Mouse (Mus musculus): Measurements from ENCODE around the gene Scgb2b26. TPM values are rescaled to one million over a fixed set of nuclear protein-coding genes. Genes with fewer than 3 reads are reported as not detected.

The Scgb2b26 gene
- total RNA-seq (2021): not detected
- long read RNA-seq, experiment 1: 0 reads
- long read RNA-seq, experiment 2: 0 reads

- no peak for DNase-seq (ENCODE audit: low spot score in 2 of 2)
These were observed at the start of gene Scgb2b26 for GRCm38 (mm10) chr7:33944940-33945339. Gene Scgb2b26 (minus strand): TSS chr7:33945040.

GRCm38 (mm10) chr7:33982281-33982680, 37.4 kb upstream of the Scgb2b26 start:
- peak; percentile 15 to 27 for DNase-seq (ENCODE audit: low spot score in 2 of 2)

DNA sequence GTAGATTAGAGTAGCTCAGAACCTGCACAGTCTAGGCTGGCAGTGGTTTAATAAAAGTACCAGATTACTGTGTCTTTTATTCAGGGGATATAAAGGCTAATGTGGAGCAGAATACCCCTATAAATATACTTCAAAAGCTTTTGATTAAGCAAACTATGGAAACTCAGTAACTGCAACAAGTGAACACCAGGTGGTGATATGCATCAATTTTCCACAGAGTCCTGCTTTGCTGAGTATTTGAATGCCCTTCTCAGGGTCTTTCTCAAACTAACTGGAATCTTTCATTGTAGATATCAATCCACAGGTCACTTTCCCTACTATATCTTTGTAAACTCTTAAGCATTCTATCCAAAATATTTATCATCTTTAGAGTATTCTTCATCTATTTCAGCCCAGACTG, 41.9 kb downstream of the Scgb2b26 start:
- DNase-seq (ENCODE audit: low spot score in 2 of 2): no peak

DNA sequence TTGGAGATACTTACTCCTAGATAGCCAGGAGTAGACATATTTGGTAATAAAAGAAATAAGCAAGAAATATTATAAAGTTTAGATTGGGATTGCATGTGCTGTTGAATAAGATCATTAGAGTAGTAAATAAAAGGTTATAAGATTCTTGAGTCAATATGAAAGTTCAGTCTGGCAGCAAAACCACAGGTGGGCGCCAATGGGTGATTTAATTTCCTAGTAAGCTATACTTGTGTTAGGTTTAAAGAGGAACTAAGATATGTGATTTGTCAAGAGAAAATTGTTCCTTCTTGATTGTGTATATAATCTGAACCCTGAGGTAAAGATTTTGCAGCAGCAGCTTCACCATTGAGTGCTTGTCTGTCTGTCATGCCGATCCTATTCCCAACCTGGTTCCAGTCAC, 44.0 kb downstream of the Scgb2b26 start:
- DNase-seq (ENCODE audit: low spot score in 2 of 2): no peak

GRCm38 (mm10) chr7:33900007-33900406, 44.8 kb downstream of the Scgb2b26 start:
- DNase-seq (ENCODE audit: low spot score in 2 of 2): no peak

Other genes starting within 250 kb of the Scgb2b26 start
- gene Scgb2b24, start 205.7 kb downstream of the Scgb2b26 start, total RNA-seq (2021): not detected
- not detected for gene Scgb1b24, start 201.2 kb downstream of the Scgb2b26 start, total RNA-seq (2021)
- not detected for gene Scgb2b27, start 68.9 kb upstream of the Scgb2b26 start, total RNA-seq (2021)
- not detected for gene Scgb1b27, start 76.4 kb upstream of the Scgb2b26 start, total RNA-seq (2021)
- gene Scgb1b30, start 150.4 kb upstream of the Scgb2b26 start, total RNA-seq (2021): not detected
- 10 to 100 TPM; 17.8 to 22.0 TPM for gene Wtip, start 188.2 kb upstream of the Scgb2b26 start, total RNA-seq (2021)
- 10 to 100 TPM; 58.7 to 62.7 TPM for gene Uba2, start 224.6 kb upstream of the Scgb2b26 start, total RNA-seq (2021)